Mouse (Mus musculus) CD4-positive helper T cell, adult 2 months (primary cell): ENCODE measurements around the gene Btd.
A peak's percentile ranks its signal among the peaks of the same experiment; 100 is the strongest.

Experiments used
- DNase-seq: peaks from one replicate; pipeline ENCODE4 v3.0.0-alpha.2; 2012; ENCODE audit warnings: low read depth, missing footprints, low spot score

Gene Btd

DNA sequence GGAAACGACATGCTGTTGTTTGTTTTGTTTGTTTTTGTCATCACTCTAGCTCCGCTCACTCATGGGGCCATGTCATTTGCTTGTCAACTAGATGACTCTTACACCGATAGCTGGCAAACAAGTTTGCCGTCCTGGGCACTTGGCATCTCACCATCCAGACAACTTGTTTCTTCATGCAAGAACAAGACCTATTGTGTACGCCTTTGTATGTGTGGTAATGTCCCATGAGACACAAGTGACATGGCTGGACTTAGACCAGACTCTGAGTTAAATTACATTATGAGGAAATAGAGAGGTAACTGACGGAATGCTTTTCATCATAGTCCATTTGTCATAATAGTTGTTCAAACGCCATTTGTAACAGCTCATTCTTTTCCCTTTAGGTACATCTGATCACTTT is 5.1 kb downstream of the Btd start:
- no peak for DNase-seq

DNA sequence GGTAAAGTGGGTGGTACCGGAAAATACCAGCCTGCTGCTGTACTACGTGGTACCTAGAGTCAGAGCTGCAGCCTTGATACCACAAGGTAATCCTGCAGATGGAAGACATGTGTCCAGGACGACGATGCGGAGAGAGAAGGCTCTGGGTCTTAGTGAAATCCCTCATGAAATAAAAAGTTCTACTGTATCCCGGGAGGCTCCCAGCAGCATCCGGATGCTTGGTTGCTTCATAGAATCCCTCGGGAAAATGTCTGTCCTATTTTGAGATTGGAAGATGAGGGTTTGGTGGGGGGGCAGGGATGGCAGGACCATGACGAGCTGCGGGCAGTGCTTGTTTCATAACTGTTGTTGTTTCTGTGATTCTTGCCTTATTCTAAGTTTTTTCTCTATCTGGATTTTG is 7.2 kb downstream of the Btd start:
- no peak for DNase-seq

DNA sequence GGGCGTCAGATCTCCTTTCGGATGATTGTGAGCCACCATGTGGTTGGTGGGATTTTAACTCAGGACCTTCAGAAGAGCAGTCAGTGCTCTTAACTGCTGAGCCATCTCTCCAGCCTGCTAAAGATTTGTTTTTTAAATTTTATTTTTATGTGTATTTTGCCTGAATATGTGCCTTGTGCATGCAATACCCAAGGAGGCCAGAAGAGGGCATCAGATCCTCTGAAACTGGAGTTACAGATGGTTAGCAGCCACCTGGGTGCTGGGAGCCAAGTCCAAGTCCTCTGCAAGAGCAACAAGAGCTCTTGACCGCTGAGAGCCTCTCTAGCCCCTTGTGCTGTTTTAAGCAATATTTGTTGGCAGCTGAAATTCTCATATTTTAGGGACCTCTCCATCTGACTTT is 9.5 kb downstream of the Btd start:
- DNase-seq: no peak

DNA sequence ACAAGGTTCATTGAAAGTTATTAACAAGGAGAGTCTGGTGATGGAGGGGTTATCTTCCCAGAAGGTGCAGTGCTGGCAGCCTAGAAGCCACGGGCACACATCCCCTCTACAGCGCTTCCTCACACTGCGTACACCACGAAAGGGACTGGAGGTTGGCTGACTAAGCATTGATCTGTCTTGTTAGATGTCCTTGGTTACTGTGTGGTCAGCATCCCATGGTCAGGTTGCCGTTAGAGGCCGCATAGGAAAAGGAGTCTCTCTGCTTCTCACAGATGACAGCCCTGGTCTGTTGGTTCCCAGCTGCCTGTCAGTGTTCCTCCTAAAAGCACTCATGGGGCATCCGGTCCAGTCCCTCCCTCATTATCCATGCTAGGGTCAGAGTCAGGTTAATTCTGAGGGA is 10.4 kb downstream of the Btd start:
- DNase-seq: no peak

DNA sequence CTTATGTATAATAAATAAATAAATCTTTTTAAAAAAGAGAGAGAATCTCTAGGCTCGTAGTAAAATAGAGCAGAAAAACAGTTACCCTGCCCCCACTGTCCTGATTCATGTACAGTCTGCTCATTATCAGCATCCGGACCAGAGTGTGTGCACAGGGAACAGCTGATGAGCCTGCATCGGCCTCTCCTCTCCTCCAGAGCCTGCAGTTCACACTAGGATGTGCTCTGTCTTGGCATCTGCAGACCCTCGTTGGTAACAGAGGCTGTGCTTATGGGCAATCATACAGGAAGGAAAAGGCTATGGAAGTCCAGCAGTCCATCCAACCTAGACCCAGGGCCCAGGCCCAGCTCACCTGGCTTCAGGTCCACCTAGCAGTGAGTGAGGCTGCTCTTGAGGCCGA is 11.3 kb downstream of the Btd start:
- no peak for DNase-seq

DNA sequence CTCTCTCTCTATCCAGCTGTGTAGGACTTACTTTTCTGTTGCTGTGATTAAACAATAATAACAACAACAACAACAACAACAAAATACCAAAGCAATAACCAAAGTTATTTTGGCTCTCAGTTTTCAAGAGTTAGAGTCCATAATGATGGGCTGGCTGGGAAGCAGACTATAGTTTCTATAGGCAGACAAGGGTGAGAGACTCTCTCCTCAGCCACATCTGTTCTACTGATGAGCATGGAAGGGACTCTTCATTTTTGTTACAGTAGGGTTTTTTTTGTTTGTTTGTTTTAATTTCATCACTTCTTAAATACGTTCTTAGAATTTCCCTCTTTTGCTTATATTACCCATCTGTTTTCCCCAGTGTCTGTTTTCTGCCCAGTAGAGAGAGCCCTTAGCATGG is 11.8 kb downstream of the Btd start:
- DNase-seq: no peak

DNA sequence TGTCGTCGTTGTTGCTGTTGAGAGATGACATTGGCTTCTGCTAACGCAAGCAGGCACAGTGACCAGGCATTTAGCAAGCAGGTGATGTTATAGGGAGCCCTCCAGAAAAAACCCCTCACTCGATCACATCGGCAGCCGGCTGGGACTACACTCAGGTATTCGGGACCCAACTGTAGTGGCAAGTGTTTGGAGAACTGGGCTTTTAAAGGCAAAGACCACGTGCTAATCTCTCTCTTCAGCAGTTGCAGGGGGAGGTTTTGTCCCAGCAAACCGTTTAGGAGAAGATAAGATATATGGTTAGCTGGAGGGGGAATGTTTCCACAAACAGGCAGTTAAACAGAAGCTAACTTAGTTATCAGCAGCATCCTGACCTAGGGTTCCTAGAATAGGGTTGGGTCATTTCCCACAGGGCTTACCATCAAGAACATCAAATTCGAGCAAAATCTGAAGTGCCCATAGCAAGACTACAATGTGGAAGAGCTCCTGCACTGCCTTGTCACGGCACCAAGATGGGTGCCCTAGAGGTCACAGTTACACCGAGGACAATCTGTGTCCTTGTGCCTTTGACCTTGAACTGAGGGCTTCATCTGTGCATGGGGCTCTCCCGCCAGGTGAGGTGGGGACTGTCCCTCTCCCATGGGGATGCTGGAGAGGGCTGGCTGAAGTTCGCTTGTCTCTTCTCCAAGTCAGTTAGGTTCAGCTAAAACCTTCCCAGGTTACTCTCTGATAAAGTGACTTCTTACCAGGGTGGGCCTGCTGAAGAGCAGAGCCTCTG is 12.5 kb downstream of the Btd start:
- DNase-seq: no peak

DNA sequence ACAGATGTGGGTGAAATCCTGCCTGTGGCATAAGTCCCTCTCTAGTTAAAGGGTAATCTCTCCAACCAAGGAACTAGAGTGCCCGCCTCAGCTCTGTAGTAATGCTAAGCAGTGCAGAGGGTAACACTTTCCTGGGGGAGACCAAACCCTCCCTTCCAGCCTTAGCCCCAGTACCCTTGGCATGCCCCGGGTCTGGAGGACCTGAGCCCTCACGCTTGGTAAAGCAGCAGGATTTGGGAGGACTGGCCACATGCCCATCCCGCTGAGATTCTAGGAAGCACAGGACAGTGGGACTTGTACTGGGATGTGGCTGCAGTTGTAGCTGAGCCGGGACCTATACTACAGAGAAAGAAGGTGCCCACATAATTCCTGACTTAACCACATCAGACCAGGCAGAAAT is 14.0 kb downstream of the Btd start:
- DNase-seq: no peak

DNA sequence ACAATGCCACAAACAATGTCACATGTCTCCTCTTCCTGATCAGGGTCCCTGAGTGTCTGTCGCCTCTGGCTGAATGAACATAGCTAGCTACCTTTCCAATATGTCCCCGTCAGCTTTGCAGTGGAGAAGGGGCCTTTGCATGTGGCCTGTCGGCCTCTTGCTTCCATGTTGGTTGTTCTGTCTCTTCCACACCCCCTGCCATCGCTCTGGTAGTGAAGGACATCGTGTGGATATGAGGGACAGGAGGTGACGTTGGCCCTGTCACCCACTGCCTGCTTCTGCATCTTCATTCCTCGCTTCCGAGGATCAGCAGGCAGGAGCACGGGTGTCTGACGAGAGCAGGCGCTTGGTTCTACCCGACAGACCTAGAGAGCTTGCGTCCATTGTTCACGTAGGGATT is 14.6 kb downstream of the Btd start:
- no peak for DNase-seq

DNA sequence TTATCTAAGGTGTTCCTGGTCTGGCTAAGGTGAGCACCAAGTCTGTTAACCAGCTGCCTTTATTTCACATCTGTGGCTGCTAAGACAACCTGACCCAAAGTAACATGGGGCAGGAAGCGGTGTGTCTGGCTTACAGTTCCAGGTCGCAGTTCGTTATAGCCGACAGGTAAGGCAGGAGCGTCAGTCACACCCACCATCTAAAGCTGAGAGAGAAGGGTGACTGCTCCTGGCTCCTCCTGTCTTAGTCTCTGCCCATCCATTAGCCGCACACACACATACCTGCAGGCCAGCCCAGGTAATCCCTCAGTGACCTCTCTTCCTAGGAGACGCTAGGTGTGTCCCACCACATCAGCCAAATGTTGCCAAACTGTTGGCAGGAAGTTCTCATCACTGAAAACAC is 15.6 kb downstream of the Btd start:
- DNase-seq: no peak

DNA sequence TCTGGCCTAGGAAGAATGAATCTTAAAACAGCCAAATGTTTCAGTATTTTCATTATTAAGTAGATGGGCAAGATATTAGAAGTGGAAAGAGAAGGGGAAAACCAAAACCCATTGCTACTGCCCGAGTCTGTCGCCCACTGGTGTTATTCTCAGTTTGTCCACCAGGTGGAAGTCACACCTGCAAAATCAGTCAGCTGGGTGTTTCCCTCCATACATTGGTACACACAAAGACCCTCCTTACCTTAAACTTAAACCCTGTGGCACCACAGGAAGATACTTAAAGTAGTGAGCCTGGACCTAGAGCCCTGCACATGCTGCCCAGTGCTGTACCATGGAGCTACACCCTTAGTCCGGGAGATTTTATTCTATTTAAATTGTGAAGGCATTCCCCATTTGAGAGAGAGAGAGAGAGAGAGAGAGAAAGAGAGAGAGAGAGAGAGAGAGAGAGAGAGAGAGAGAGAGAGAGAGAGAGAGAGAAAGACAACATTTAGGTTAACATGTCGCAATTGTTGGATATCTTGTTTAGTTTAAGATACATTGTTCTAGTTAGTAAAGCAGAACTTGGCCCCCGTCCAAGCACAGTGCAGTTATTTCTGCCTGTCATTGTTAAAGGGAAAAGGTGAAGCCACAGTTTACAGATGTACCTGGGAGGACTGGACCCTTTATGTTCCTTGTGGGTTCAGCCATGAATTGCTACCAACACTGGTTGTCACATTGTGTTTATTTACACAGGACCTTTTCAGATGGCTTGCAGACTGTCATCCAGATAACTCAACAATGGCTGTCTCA is 16.2 kb downstream of the Btd start:
- DNase-seq: peak; percentile 71

DNA sequence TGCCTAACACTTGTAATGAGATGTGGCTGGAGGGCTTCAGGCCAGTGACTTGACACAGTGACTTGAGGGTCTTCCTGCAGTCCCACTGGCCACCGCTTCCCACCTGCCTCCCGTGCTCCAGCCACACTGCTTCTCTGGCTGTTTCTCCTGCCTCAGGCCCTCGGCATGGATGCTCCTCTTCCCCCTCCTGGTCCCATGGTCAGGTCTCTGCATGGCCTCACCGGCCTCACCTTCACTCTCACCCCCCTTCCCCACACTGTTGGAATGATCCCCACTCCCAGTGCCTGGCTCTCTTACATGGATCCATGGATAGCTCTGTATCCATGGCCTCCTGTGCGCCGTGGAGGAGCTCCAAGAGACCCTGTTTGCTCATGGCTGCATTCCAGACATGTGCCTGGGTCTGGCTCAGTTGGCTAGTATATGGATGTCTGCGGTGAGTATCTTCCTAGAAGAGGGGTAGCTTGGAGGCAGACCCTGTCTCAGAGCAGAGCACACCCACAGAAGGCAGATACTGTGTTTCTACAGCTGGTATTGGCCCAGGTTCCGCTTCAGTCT is 17.4 kb downstream of the Btd start:
- no peak for DNase-seq

DNA sequence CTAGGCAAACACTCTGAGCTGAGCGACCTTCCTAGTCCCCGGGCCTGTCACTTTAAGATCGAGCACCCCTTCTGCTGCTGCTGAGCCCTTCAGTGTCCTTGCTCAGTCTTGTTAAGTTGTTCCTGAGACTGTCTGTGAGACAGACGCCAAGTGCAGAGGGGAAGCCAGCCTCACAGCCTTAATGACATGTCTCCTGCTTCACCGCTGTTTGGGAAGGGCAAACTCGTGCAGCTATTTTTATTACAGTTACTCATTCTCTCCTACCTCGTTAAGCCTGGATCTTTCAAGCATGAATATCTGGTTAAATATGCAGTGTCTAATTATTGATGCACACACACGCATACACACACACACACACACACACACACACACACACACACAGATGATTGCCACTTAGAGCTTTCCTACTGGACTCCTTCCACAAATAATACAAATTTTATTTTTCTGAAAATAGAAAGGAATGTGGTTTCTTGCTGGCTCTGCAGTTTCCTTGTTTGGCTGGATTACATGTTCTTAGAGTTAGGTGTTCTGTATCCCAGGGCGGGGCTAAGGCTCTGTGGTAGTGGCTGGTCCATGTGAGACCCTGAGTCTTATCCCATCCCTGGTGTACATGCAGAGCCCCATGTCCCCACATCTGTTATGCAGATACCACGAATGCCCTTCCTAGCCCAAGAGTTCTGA is 18.8 kb downstream of the Btd start:
- no peak for DNase-seq

DNA sequence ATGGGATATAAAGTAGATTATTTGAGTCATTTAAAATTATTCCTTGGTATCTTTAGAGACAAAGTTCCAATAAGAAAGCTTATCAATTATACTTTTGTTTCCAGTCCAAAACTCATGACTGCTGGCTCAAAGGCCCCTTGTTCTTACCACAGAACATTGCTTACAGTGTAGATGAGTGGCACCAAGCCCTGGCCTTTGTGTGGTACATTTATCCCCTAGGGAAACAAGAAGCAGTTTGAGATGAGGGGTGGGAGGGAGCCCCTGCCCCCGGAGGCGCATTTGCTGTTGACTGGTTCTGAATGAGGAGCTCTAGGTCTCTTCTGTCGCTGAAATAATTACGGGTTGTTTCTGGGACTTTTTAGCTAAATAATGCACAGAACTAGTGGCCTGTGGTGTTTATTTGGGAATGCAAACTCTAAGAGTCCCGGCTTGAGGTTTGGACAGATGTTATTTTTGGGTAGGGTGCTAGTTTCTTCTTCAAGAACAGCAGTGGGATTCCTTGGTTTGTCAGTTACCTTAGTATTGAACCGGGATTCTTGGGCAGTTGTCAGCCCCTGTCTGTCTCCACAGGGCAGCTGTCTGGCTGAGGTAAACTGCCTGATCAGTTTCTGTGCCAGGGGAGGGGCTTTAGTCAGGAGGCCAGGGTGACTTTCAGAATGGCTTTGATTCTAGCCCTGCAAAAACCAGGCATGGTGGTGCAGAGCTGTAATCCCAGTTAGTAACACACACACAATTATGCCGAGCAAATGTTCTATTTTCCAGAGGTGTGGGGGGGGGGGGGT is 19.7 kb downstream of the Btd start:
- DNase-seq: no peak

DNA sequence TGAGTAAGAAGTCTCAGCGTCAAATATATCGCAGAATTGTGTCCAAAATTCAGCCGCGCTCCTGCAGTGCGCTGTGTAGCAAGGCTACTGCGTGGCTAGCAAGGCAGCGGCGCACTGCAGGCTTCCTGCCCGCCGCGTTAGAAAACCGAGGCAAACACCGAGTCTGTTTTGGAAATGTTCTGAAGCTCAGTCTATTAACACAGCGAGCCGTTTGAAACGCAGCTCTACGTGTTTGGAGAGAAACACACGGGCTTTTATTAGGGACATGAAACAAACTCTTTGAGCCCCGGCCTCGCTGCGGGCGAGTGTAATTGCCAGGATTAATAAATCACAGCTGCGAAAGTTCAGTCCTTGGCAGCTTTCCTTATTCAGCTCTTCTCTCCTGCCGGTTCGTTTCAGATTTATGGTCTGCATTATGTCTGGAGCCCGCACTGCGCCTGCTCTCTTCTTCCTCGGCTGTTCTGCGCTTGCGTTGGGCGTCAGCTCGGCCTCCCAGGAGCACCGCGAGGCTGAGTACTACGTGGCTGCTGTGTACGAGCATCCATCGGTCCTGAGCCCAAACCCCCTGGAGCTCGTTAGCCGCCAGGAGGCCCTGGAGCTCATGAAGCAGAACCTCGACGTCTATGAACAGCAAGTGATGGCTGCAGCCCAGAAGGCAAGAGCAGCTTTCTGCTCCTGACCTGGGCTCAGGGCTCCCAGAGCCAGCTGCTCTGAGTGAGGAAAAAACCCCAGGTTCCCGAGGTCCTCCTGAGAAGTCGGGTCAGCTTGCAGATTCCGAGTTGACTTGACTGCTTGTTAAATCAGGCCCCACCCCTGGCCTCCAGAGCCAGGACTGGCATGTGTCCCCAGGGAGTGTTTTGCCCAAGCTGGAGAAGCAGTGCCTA is 21.1 kb downstream of the Btd start:
- peak; percentile 85 for DNase-seq

DNA sequence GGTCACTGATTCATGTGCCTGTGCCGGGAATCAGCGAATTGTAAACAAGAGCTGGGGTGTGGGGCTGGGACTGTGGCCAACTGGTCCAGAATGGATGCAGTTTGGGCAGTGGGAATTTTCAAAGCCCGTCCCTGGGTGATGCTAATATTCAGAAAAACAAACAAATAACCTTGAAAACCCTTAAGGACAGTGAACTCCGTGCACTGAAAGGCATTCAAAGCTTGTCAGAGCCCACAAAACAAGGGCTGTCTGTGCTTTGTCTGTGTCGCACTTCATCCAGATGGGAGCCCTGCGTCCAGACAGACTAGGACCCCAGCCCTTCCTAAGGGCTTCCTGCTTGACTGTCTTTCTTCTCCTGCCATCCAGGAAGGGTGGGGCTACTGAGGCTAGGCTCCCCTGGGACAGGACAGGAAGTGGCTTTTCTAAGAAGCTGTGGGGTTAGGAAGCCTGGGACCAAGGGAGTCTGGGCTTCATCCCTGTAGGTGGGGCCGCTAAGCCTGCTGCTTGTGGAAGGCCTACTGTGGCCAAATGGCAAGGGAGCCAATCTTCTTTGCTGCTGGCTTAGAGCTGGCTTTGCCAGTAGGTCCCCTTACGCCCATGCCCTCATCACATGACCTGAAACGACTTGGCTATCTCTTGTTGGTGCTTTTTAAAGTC is 21.9 kb downstream of the Btd start:
- peak; percentile 29 for DNase-seq

DNA sequence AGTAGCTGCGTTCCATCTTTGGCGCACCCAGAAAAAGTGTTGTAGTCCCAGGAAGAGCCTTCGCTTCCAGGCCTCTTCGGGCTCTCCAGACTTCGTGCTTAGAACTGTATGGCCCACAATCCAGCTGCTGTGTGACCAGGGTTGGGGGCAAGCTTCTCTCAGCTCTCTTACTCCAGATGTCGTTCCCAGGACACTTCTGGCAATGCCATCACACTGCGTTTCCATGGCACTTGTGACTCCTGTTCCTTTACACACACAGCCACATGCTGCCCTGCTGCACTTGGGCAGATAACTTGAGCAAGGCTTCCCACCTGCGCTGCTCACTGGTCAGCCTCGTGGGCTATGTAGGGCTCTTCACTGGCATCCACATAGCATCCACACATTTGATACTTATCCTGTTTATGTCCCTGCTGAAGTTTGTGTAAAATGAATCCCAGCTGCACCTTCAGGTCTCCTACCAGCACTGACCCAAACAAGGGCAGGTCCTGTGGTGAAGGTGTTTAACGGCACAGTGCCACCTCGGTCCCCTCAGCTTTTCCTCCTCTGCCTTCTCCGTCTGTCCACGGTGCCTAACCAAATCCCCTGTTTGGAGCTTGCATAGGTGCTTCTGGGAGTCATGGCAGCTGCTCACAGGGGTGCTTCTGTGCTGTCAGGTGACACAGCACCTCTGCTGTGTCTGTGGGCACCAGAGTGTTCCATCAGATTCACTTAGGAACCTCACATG is 22.7 kb downstream of the Btd start:
- DNase-seq: no peak

DNA sequence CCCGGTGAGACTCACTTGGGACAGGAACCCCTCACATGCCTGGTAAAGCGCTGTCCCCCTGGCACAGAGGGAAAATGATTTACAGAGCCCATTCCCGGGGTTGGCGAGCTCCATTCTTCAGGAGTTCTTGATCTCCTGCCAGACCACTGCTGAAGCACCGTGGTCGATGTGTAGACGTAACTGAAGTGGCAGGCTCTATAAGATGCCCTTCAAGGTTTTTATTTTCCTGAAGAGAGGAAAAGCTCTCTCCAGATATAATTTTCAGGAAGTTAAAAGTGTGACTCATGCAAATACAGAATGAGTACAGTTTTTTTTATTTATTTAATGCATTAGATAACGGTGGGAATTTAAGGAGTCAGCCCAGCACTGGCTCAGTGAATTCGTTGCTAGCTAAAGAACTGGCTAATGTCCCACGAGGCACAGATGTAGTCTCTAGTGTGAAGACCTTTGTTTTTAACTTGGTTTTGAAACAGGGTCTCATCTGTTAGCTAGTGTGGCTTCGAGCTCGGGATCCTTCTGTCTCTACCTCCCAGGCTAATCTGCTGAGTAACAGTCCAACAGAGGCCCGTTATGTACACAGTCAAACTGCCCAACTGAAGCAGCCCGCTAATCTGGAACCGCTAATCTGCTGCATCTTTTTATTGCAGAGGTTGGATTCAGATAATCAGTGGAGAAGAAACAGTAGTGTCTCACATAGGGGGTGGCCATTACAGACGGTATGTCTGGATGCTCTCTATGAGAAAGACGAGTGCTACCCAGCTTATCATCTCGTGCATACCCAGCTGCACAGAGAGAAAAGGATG is 23.5 kb downstream of the Btd start:
- DNase-seq: no peak
